Mouse (Mus musculus): ENCODE data around the gene Alkbh6.

Gene Alkbh6

DNA sequence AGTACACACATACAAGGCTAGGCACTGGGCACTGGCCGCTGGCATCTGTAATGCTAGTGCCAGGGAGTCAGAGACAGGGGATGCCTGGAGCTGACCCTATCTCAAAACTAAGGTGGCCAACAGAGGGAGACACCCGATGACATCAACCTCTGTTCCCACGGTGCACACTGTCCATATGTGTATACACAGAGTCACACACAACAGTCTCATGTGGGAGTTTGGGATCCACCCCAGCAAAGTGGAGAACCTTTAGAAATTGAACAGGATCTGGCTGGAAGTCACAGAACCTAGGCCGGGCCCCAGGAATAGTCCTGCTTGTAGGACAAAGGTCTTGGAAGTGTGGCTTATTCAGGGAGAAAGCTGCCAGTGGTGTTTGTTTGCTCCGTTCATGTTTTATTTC lies 14.2 kb upstream of the Alkbh6 start:
- intact Hi-C loops (cut with DNase I): no loop called here

- intact Hi-C loops (cut with DNase I): no loop called here
Observed at GRCm38 (mm10) chr7:30295103-30295502, 13.4 kb upstream of the Alkbh6 start.

DNA sequence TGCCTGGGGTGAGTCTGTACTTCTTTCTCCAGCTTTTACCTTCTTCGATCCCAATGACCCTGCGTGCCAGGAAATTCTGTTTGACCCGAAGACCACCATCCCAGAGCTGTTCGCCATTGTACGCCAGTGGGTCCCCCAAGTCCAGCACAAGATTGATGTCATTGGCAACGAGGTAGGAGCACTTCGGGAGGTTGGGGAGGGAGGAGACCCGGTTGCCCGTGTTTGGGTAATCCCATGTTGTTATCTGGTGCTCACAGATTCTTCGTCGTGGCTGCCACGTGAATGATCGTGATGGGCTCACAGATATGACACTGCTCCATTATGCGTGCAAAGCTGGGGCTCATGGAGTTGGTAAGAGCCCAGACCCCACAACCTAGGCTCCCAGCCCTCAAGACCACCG lies 11.7 kb upstream of the Alkbh6 start:
- intact Hi-C loops (cut with DNase I): no loop called here

DNA sequence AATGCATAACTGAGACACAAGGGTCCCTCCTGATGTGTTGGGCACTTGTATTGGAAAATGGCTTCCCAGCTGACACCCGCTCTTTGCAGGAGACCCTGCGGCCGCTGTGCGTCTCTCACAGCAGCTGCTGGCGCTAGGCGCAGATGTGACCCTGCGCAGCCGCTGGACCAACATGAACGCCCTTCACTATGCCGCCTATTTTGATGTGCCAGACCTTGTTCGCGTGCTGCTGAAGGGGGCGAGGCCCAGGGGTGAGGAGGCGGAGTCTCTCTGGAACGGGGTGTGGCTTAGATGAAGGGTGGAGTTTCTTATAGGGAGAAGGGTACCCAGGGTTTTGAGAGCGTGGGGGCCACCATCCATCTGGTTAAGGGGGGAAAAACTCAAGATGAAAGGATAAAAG lies 11.3 kb upstream of the Alkbh6 start:
- intact Hi-C loops (cut with DNase I): no loop called here

GRCm38 (mm10) chr7:30300914-30301313 lies 7.6 kb upstream of the Alkbh6 start:
- intact Hi-C loops (cut with DNase I): no loop called here

- intact Hi-C loops (cut with DNase I): no loop called here
Observed at GRCm38 (mm10) chr7:30306083-30306779, 2.3 kb upstream of the Alkbh6 start.

- intact Hi-C loops (cut with DNase I): no loop called here
Observed at GRCm38 (mm10) chr7:30309395-30310129, 1.0 kb downstream of the Alkbh6 start.

GRCm38 (mm10) chr7:30310136-30310535 lies 1.6 kb downstream of the Alkbh6 start:
- intact Hi-C loops (cut with DNase I): no loop called here

DNA sequence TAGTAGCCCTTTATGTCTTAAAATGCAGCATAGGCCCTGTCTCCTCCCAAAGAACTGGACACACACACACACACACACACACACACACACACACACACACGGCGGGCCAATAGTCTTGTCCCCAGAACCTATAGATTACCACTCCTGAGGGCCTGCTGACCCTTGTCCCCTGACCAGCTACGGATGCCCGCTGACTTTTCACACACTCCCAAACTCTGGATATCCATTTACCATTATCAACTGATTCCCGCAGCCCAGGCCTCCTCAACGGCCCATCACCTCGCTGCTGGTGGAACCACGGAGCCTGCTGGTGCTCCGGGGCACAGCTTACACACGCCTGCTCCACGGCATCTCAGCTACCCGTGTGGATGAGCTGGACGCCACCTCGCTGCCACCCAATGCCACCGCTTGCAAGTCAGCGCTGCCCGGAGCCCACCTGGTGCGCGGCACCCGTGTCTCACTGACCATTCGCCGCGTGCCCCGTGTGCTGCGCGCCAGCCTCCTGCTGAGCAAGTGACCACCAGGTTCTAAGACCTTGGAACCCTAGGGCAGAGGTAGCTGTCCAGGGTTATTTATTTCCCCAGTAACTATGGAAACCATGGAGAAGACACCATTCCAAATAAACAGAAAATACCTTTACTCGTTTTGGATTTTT lies 5.3 kb downstream of the Alkbh6 start:
- intact Hi-C loops (cut with DNase I): no loop called here

- intact Hi-C loops (cut with DNase I): no loop called here
Observed at GRCm38 (mm10) chr7:30314721-30315155, 6.2 kb downstream of the Alkbh6 start, which contains the start of gene Syne4. TSS of gene Syne4 (plus strand) at chr7:30314807.

DNA sequence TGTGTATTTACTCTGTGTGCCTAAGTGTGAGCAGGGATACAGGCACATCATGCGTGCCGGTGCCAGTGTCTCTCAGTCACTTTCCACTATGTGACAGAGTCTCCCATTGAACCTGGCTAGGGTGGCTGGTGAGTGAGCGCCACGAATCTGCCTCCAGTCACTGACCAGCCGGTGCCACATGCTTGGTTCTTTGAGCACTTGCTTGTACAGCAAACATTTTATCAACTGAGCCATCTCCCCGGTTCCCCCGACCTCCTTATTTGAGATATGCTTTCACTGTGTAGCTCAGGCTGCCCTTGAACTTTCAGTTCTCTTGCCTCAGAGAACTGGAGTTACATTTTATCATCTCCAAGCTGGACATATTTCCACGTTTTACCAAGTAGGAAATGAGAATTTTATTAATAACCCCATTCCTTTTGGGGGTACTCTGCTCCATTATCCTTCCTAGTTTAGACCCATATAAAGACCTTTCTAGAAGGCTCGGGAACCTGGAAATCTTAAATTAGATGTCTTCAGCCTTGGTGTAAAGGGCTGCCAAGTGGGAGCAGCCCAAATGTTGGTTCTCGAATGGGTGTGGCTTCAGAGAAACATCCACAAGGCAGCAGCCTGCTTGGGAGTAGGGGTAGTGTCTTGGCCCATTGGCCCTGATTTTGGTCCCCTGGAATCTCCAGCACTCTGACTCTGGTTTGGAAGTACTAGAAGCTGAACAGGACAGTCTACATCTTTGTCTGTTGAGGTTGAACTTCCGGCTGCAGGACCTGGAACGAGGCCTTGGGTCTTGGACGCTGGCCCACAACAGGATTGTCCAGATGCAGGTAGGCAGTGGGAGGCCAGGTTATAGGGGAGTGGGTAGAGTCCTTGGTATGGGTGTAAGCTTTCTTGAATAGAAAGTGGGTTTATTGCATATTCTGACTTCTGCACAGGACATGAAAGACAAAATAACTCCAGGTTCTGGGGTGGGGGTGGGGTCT lies 7.3 kb downstream of the Alkbh6 start:
- intact Hi-C loops (cut with DNase I): no loop called here

- intact Hi-C loops (cut with DNase I): no loop called here
Observed at GRCm38 (mm10) chr7:30318142-30318541, 9.6 kb downstream of the Alkbh6 start.

- intact Hi-C loops (cut with DNase I): no loop called here
Observed at GRCm38 (mm10) chr7:30320946-30321345, 12.4 kb downstream of the Alkbh6 start.

- intact Hi-C loops (cut with DNase I): no loop called here
Observed at GRCm38 (mm10) chr7:30321539-30322284, 13.2 kb downstream of the Alkbh6 start, which contains the start of gene E130208F15Rik. TSS of gene E130208F15Rik (plus strand) at chr7:30321740.

- intact Hi-C loops (cut with DNase I): no loop called here
Observed at GRCm38 (mm10) chr7:30322285-30322667, 13.8 kb downstream of the Alkbh6 start.

DNA sequence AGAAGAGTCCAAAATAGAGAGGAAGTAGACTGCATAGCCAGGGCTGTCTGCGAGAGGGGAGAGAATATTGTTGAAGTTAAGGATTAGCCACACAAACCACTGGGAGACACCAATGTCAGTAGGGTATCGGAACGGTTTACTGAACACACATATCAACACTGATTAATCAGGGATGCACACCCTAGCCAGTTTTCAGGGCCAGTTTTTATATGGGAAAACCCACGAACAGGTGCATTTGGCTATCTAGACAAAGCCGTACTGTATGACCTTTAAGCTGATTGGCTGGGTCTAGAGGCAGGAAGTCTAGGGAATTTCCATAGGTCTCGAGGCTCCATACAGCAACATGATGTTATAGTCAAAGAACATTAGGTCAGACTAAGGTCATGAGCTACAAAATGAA lies 14.3 kb downstream of the Alkbh6 start:
- intact Hi-C loops (cut with DNase I): no loop called here

GRCm38 (mm10) chr7:30323795-30324194 lies 15.3 kb downstream of the Alkbh6 start, which contains the start of gene Sdhaf1:
TSS of gene Sdhaf1 (minus strand) at chr7:30323895.
- intact Hi-C loops (cut with DNase I): no loop called here

- intact Hi-C loops (cut with DNase I): no loop called here
Observed at GRCm38 (mm10) chr7:30324300-30324944, 15.9 kb downstream of the Alkbh6 start.

GRCm38 (mm10) chr7:30325364-30325763 lies 16.8 kb downstream of the Alkbh6 start:
- intact Hi-C loops (cut with DNase I): no loop called here

- intact Hi-C loops (cut with DNase I): no loop called here
Observed at GRCm38 (mm10) chr7:30326427-30326826, 17.9 kb downstream of the Alkbh6 start.

All from adrenal gland (tissue).